Mouse (Mus musculus): ENCODE results near the gene Rpa1.

GRCm38 (mm10) chr11:75255330-75255729, 92.8 kb downstream of the Rpa1 start:
- no peak for TF ChIP-seq EP300 (IDR thresholded peaks at IDR 0.05)
- no peak for TF ChIP-seq CTCF (IDR thresholded peaks at IDR 0.05)
